In the genomic region with DNA sequence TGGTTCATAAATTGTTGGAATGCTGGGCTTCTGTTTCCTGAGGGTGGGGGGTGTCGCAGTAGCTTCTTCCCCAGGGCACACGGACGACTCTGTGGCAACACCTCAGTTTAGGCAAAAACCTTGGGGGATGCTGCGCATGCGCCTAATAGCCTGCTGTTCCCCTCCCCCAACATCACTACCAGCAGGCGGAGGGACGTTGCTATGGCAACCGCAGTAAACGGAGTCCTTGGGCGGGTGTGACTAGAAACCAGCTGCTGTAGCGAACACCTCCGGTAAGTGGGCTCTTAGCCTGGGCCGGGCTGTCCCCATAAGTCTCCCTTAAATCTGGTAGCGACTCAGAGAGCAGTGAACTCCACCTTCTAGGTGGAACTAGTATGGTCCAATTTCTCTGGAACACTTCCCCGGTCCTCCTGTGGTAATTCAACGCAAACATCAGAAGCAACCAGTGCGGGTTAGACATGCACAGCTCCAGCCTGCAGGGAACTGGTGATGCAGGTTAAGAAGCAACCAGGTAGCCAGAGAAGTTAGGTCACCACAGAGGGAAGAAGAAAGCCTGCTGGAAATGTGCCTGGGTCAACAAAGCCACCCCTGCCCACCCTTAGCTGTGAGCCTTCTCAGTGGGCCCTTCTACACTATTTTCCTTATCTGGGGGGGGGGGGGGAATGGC, we compare ENCODE assay signal across 8 mouse cellular contexts. TPM values are rescaled to one million over a fixed set of nuclear protein-coding genes. Genes with fewer than 3 reads are reported as not detected.
DNase-seq lines count a peak whose midpoint lies in the region; ATAC-seq and TF ChIP-seq lines count a peak whose summit lies in the region.

Cfap44 (plus strand) TSS at position 220 of the 667 bp plus-strand sequence.

- H3K4me3 ChIP-seq in hindbrain, postnatal 0 days (ENCODE audit: low read length) = peak within 1 kb of the TSS; percentile 39

- peak; percentile 52 for TF ChIP-seq CTCF in hindbrain, postnatal 0 days (IDR thresholded peaks at IDR 0.05; ENCODE audit: low read depth)

- H3K4me1 ChIP-seq in hindbrain, postnatal 0 days (ENCODE audit: insufficient read depth, low read length) = no peaks in the 10 kb centered on the region

- peak; percentile 89 for ATAC-seq in hindbrain, postnatal 0 days

- H3K36me3 ChIP-seq in hindbrain, postnatal 0 days (ENCODE audit: insufficient read depth, low read length) = no peaks in the 10 kb centered on the region

- H3K27ac ChIP-seq in hindbrain, postnatal 0 days = peak within 1 kb of the TSS; percentile 48; the same call in 1 of the 2 replicates

- H3K9me3 ChIP-seq in hindbrain, postnatal 0 days (ENCODE audit: low read length) = no peaks in the 10 kb centered on the region

- peak within 1 kb of the TSS; percentile 44 for H3K9ac ChIP-seq in hindbrain, postnatal 0 days (replicated peaks; ENCODE audit: low read length)

- H3K27me3 ChIP-seq in hindbrain, postnatal 0 days (ENCODE audit: insufficient read depth, low read length) = no peaks in the 10 kb centered on the region

- H3K4me2 ChIP-seq in hindbrain, postnatal 0 days (ENCODE audit: low read depth, low read length) = peak within 1 kb of the TSS; percentile 54

- WGBS in hindbrain, postnatal 0 days = under 1% methylated on average over 17 of the region's 17 CpGs

- DNase-seq in T-cell, adult 2 months (ENCODE audit: low spot score) = peak; percentile 53
- DNase-seq in cerebellum, adult 9-11 months = peak; percentile 67
- peak; percentile 86 for DNase-seq in frontal cortex, postnatal 10 days (ENCODE audit: low spot score in 2 of 2)
- DNase-seq in hindbrain, postnatal 0 days (ENCODE audit: low spot score) = peak; percentile 96
- DNase-seq in layer of hippocampus, postnatal 36 days = peak; percentile 84 to 86
- DNase-seq in lung, postnatal 10 days = peak; percentile 86
- peak; percentile 73 for DNase-seq in ovary, postnatal 36 days (ENCODE audit: low spot score)
- DNase-seq in urinary bladder, postnatal 14 days (ENCODE audit: low spot score) = peak; percentile 54

RNA-seq across cellular contexts. Expression of gene Cfap44, which starts in this region (rescaled TPM):
- total RNA-seq in hindbrain, postnatal 0 days (2014; rRNA removed) = 4.8 and 5.3 TPM in 2 replicates
- polyA plus RNA-seq in hindbrain, postnatal 0 days (2015; fragmentation: Nextera tagmentation; extraction: Ambion mirVana) = 3.4 and 4.0 TPM in 2 replicates
- 10 to 100 TPM in 1 of 2 experiments, 1 to 10 TPM in 1; 8.0 to 12.8 TPM for total RNA-seq in layer of hippocampus, postnatal 36 days (2021)

Comparison
In these comparisons a context has a peak if more than half of its experiments do, and no peak if none do; other contexts are left out.
1. Peak in every context shown above with its lines: DNase-seq, ATAC-seq, H3K4me3 ChIP-seq and H3K27ac ChIP-seq.